Mouse (Mus musculus): ENCODE results near the gene Pdgfc. TPM values are rescaled to one million over a fixed set of nuclear protein-coding genes. Genes with fewer than 3 reads are reported as not detected.

Gene Pdgfc
- polyA plus RNA-seq, 1 experiment from 2014 or later = 64.7 TPM

GRCm38 (mm10) chr3:81023568-81023967, 12.6 kb upstream of the Pdgfc start:
- WGBS = 72% methylated on average over 1 of the region's 1 CpGs
- ATAC-seq (replicated peaks; ENCODE audit: insufficient number of reproducible peaks, low FRiP score, low TSS enrichment, low read depth) = no peak

GRCm38 (mm10) chr3:81025568-81026213, 10.5 kb upstream of the Pdgfc start:
- H3K4me2 ChIP-seq (ENCODE audit: low read depth, low read length) = no peak overlapping the region
- 57% methylated on average over 9 of the region's 9 CpGs for WGBS
- ATAC-seq (replicated peaks; ENCODE audit: insufficient number of reproducible peaks, low FRiP score, low TSS enrichment, low read depth) = no peak
- H3K9me3 ChIP-seq (replicated peaks; ENCODE audit: control insufficient read depth, low read length) = no peaks in the 10 kb centered on the region
- no peaks in the 10 kb centered on the region for H3K27me3 ChIP-seq (ENCODE audit: control insufficient read depth, insufficient read depth, low read length)
- no peak overlapping the region for H3K27ac ChIP-seq (replicated peaks; ENCODE audit: low read depth, low read length)
- no peak overlapping the region for H3K9ac ChIP-seq (replicated peaks; ENCODE audit: low read length)
- H3K4me3 ChIP-seq (ENCODE audit: low read depth, low read length) = no peak overlapping the region
- no peaks in the 10 kb centered on the region for H3K4me1 ChIP-seq (ENCODE audit: control insufficient read depth, insufficient read depth, low read length)
- DNase-seq (ENCODE audit: low spot score) = no peak
- no peaks in the 10 kb centered on the region for H3K36me3 ChIP-seq (replicated peaks; ENCODE audit: control insufficient read depth, insufficient read depth, low read depth, low read length)

More at GRCm38 (mm10) chr3:81023568-81023967, 12.6 kb upstream of the Pdgfc start:
- H3K4me2 ChIP-seq (ENCODE audit: low read depth, low read length) = no peak overlapping the region
- H3K36me3 ChIP-seq (replicated peaks; ENCODE audit: control insufficient read depth, insufficient read depth, low read depth, low read length) = no peaks in the 10 kb centered on the region
- H3K27ac ChIP-seq (replicated peaks; ENCODE audit: low read depth, low read length) = no peak overlapping the region
- no peak for DNase-seq (ENCODE audit: low spot score)
- H3K27me3 ChIP-seq (ENCODE audit: control insufficient read depth, insufficient read depth, low read length) = no peaks in the 10 kb centered on the region
- no peak overlapping the region for H3K9ac ChIP-seq (replicated peaks; ENCODE audit: low read length)
- H3K9me3 ChIP-seq (replicated peaks; ENCODE audit: control insufficient read depth, low read length) = no peaks in the 10 kb centered on the region
- H3K4me1 ChIP-seq (ENCODE audit: control insufficient read depth, insufficient read depth, low read length) = no peaks in the 10 kb centered on the region
- no peak overlapping the region for H3K4me3 ChIP-seq (ENCODE audit: low read depth, low read length)

DNA sequence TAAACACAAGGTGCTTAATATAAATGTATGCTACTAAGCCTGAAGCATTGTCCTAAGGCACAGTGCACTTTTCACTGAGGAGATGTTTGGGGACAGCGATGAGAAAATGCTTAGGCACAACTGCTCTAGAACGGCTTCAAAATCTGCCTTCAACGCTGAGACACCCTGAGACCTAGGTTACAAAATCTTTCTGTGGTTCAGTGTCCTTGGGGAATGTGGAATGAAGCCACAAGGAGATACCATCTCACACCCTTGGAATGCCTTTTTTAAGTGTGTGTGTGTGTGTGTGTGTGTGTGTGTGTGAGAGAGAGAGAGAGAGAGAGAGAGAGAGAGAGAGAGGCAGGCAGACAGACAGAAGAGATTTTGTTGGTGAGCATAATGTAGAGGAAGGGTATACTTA, 7.9 kb upstream of the Pdgfc start:
- H3K9me3 ChIP-seq (replicated peaks; ENCODE audit: control insufficient read depth, low read length) = no peaks in the 10 kb centered on the region
- 88% methylated on average over 3 of the region's 3 CpGs for WGBS
- H3K36me3 ChIP-seq (replicated peaks; ENCODE audit: control insufficient read depth, insufficient read depth, low read depth, low read length) = no peaks in the 10 kb centered on the region
- no peak for ATAC-seq (replicated peaks; ENCODE audit: insufficient number of reproducible peaks, low FRiP score, low TSS enrichment, low read depth)
- H3K27ac ChIP-seq (replicated peaks; ENCODE audit: low read depth, low read length) = no peak overlapping the region
- no peak overlapping the region for H3K9ac ChIP-seq (replicated peaks; ENCODE audit: low read length)
- H3K4me1 ChIP-seq (ENCODE audit: control insufficient read depth, insufficient read depth, low read length) = no peaks in the 10 kb centered on the region
- H3K4me3 ChIP-seq (ENCODE audit: low read depth, low read length) = no peak overlapping the region
- H3K4me2 ChIP-seq (ENCODE audit: low read depth, low read length) = no peak overlapping the region
- H3K27me3 ChIP-seq (ENCODE audit: control insufficient read depth, insufficient read depth, low read length) = no peaks in the 10 kb centered on the region
- DNase-seq (ENCODE audit: low spot score) = no peak

DNA sequence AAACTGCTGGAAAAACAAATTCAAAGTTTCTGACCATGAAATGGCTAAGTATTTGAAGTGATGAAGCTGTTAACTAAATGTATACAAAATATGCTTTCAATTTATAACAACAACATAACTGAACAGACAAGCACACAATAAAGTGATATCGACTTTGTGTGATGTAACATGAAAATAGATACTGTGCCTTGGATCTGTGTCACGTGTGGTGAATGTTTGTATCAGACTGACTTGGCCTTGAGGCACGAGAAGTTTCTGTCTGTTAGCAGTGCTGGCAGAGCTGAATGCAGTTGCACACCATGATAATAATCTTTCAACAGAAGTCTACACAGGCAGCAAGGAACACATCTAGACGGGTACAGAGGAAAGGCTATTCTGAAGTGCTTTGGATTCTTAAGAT, 6.9 kb upstream of the Pdgfc start:
- no peak overlapping the region for H3K9ac ChIP-seq (replicated peaks; ENCODE audit: low read length)
- H3K36me3 ChIP-seq (replicated peaks; ENCODE audit: control insufficient read depth, insufficient read depth, low read depth, low read length) = no peaks in the 10 kb centered on the region
- no peak overlapping the region for H3K4me3 ChIP-seq (ENCODE audit: low read depth, low read length)
- no peak for ATAC-seq (replicated peaks; ENCODE audit: insufficient number of reproducible peaks, low FRiP score, low TSS enrichment, low read depth)
- no peak for DNase-seq (ENCODE audit: low spot score)
- H3K4me1 ChIP-seq (ENCODE audit: control insufficient read depth, insufficient read depth, low read length) = no peaks in the 10 kb centered on the region
- no peaks in the 10 kb centered on the region for H3K9me3 ChIP-seq (replicated peaks; ENCODE audit: control insufficient read depth, low read length)
- no peak overlapping the region for H3K4me2 ChIP-seq (ENCODE audit: low read depth, low read length)
- no peaks in the 10 kb centered on the region for H3K27me3 ChIP-seq (ENCODE audit: control insufficient read depth, insufficient read depth, low read length)
- WGBS = 65% methylated on average over 4 of the region's 4 CpGs
- no peak overlapping the region for H3K27ac ChIP-seq (replicated peaks; ENCODE audit: low read depth, low read length)

DNA sequence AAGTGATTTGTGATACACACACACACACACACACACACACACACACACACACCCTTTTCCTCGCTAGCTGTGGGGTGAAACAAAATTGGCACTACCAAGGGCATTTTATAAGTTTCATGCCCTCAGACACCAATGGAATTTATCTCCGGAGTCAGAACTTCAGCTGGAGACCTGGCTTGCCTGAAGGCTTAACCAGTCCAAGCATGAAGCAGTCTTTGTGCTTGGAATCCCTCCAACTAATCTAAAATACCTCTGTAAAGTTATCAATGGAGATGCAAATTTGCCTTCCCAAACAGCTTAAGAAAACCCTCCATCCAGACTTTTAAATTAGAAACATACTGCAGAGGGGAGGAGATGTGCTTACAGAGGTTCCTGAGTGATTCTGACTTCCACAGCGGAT, 6.3 kb upstream of the Pdgfc start:
- 62% methylated on average over 3 of the region's 3 CpGs for WGBS
- Histone ChIP-seq H3K9ac (replicated peaks; ENCODE audit: low read length) (no peak overlapping the region), H3K4me2 (ENCODE audit: low read depth, low read length) (no peak overlapping the region), H3K4me3 (ENCODE audit: low read depth, low read length) (no peak overlapping the region), H3K36me3 (replicated peaks; ENCODE audit: control insufficient read depth, insufficient read depth, low read depth, low read length) (no peaks in the 10 kb centered on the region), H3K4me1 (ENCODE audit: control insufficient read depth, insufficient read depth, low read length) (no peaks in the 10 kb centered on the region), H3K27me3 (ENCODE audit: control insufficient read depth, insufficient read depth, low read length) (no peaks in the 10 kb centered on the region), H3K9me3 (replicated peaks; ENCODE audit: control insufficient read depth, low read length) (no peaks in the 10 kb centered on the region), H3K27ac (replicated peaks; ENCODE audit: low read depth, low read length) (no peak overlapping the region)
- DNase-seq (ENCODE audit: low spot score) (no peak), ATAC-seq (replicated peaks; ENCODE audit: insufficient number of reproducible peaks, low FRiP score, low TSS enrichment, low read depth) (no peak)

DNA sequence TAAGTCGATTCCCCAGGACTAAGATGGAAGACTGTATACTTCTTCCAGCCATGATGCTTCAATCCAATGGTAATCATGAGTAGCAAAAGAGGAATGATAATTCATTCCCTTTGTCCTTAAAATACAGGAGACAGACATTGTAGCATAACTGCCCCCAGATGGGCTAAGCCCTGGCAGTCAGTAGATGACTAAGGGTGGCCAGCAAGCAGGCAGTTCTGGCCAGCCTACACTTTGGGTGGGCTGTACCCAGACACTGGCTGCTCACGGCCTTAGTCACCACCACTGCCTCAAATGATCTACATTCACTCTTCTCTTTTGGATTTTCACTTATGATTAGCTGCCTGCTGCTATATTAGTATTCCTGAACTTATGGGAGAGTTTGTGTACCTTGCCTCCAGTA, 5.9 kb upstream of the Pdgfc start:
- H3K27me3 ChIP-seq (ENCODE audit: control insufficient read depth, insufficient read depth, low read length) = no peaks in the 10 kb centered on the region
- H3K4me3 ChIP-seq (ENCODE audit: low read depth, low read length) = no peak overlapping the region
- H3K9me3 ChIP-seq (replicated peaks; ENCODE audit: control insufficient read depth, low read length) = no peaks in the 10 kb centered on the region
- DNase-seq (ENCODE audit: low spot score) (no peak), ATAC-seq (replicated peaks; ENCODE audit: insufficient number of reproducible peaks, low FRiP score, low TSS enrichment, low read depth) (no peak)
- H3K9ac ChIP-seq (replicated peaks; ENCODE audit: low read length) = no peak overlapping the region
- no peaks in the 10 kb centered on the region for H3K4me1 ChIP-seq (ENCODE audit: control insufficient read depth, insufficient read depth, low read length)
- WGBS = 66% methylated on average over 2 of the region's 2 CpGs
- no peak overlapping the region for H3K4me2 ChIP-seq (ENCODE audit: low read depth, low read length)
- H3K36me3 ChIP-seq (replicated peaks; ENCODE audit: control insufficient read depth, insufficient read depth, low read depth, low read length) = no peaks in the 10 kb centered on the region
- H3K27ac ChIP-seq (replicated peaks; ENCODE audit: low read depth, low read length) = no peak overlapping the region

GRCm38 (mm10) chr3:81032014-81032413, 4.2 kb upstream of the Pdgfc start:
- no peaks in the 10 kb centered on the region for H3K9me3 ChIP-seq (replicated peaks; ENCODE audit: control insufficient read depth, low read length)
- no peak for DNase-seq (ENCODE audit: low spot score)
- no peak overlapping the region for H3K27ac ChIP-seq (replicated peaks; ENCODE audit: low read depth, low read length)
- no peaks in the 10 kb centered on the region; the same call in 1 of the 2 replicates for H3K4me1 ChIP-seq (ENCODE audit: control insufficient read depth, insufficient read depth, low read length)
- no peak overlapping the region for H3K4me3 ChIP-seq (ENCODE audit: low read depth, low read length)
- no peak overlapping the region for H3K4me2 ChIP-seq (ENCODE audit: low read depth, low read length)
- H3K9ac ChIP-seq (replicated peaks; ENCODE audit: low read length) = no peak overlapping the region
- 62% methylated on average over 4 of the region's 4 CpGs for WGBS
- H3K27me3 ChIP-seq (ENCODE audit: control insufficient read depth, insufficient read depth, low read length) = no peaks in the 10 kb centered on the region
- ATAC-seq (replicated peaks; ENCODE audit: insufficient number of reproducible peaks, low FRiP score, low TSS enrichment, low read depth) = no peak
- H3K36me3 ChIP-seq (replicated peaks; ENCODE audit: control insufficient read depth, insufficient read depth, low read depth, low read length) = no peaks in the 10 kb centered on the region

DNA sequence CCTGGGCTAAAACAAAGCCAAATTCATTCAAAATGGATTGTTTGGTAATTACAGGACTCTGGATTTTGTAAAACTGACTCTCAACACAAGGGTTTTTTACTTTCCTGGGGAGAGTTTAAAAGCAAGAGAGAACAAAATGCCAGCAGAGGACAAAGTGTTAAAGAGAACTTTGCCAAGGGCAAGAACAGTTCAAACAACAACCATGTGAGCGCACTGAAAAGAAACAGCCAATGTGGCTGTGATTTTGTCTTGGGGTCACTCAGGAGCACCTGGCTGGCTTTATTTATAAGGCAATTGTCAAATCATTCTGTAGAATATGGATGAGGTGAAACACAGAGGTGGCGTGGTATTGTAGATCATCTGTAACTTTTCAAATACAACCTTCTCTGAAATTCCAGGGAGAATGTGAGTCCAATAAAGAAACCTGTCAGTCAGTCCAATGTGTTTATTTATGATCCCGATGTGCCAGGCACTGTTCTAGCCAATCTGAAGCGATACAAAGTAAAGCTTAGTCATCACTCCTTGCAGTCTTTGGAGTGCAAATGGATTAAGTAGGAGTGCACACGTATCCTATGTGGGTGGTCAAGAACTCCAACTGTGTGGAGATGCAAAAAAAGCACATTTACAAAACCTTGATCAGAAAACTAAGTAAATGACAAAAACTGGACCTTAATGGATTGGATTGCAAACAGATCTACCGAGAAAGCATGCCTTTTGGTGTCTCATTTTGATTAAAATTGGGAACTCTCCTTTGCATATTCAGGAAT, 1.7 kb upstream of the Pdgfc start:
- Histone ChIP-seq H3K9ac (replicated peaks; ENCODE audit: low read length) (no peak overlapping the region), H3K4me1 (ENCODE audit: control insufficient read depth, insufficient read depth, low read length) (no peaks in the 10 kb centered on the region; the same call in 1 of the 2 replicates), H3K4me2 (ENCODE audit: low read depth, low read length) (no peak overlapping the region), H3K9me3 (replicated peaks; ENCODE audit: control insufficient read depth, low read length) (no peaks in the 10 kb centered on the region), H3K36me3 (replicated peaks; ENCODE audit: control insufficient read depth, insufficient read depth, low read depth, low read length) (no peaks in the 10 kb centered on the region), H3K27ac (replicated peaks; ENCODE audit: low read depth, low read length) (no peak overlapping the region), H3K4me3 (ENCODE audit: low read depth, low read length) (no peak overlapping the region), H3K27me3 (ENCODE audit: control insufficient read depth, insufficient read depth, low read length) (no peaks in the 10 kb centered on the region)
- 38% methylated on average over 6 of the region's 6 CpGs for WGBS
- ATAC-seq (replicated peaks; ENCODE audit: insufficient number of reproducible peaks, low FRiP score, low TSS enrichment, low read depth) = no peak
- DNase-seq (ENCODE audit: low spot score) = peak; percentile 44

Measured in embryonic facial prominence, embryonic 11.5 days (tissue).